Mouse (Mus musculus): Measurements from ENCODE around the gene Ugt1a8. TPM values are rescaled to one million over a fixed set of nuclear protein-coding genes. Genes with fewer than 3 reads are reported as not detected.

The Ugt1a8 gene
- polyA plus RNA-seq, 1 experiment from 2014 or later: not detected

DNA sequence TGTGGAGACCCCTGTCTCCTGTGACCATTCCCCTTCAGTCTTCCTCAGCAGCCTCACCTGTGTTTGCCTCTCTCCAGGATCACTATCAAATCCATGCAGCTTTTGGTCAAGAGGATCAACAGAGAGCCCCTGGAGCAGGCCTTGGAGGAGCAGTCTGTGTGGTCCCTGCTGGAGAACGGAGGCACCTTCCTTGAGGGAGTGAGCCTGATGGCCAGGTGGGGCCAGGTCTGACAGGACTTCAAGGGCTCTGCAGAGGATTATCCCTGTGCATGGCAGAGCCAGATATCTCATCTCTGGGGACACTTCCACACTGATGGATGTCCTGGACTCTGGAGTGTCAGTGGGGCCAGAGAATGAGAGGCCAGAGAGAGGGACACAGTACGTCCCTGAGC, 167.8 kb downstream of the Ugt1a8 start:
- Histone ChIP-seq H3K9me3 (replicated peaks) (peaks cover 25% of the 10 kb centered on the region; the same call in 1 of the 2 replicates), H3K4me3 (replicated peaks) (no peak overlapping the region), H3K27me3 (no peaks in the 10 kb centered on the region), H3K4me2 (no peak overlapping the region), H3K4me1 (replicated peaks) (peaks cover 15% of the 10 kb centered on the region), H3K9ac (no peak overlapping the region), H3K27ac (replicated peaks) (no peak overlapping the region), H3K36me3 (replicated peaks) (0 out of 2 replicates have a peak, but pooled peaks cover 5% of the 10 kb centered on the region)
- ATAC-seq (ENCODE audit: insufficient read depth): no peak
- 55% methylated on average over 2 of the region's 2 CpGs for WGBS (ENCODE audit: insufficient replicate concordance)

DNA sequence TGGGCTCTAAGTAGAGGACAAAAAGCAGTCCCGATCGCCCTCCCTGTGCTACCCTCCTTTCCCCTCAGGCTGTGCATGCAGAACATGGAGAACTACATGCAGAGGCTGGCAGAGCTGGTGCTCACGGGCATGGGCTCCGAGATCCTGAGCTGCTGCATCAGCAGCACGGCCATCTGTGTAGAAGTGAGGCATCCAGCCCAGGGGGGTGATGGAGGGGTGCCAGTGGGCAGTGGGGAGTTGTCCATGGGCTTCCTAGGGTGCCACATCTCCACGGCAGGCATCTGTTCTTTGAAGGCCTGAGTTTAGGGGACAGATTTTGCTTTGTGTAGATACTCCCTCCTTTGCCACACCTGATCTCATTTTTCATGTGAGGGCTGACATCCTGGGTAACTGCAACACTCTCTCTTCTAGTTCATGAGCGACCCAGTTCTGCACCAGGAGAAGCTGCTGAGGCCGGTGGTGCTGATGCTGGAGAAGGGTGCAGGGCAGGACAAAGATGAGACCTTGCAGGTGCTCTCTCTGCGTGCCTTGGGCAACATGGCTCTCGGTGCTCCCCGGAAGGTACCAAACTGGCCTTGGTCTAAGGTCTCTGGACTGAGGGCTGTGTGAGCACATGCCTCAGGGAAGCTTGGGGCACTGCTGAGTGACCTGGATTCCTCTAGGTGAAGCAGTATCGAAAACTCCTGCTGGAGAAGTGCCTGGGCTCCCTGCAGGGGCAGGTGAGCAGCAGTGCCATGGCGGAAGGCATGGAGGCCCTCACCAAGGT, 168.6 kb downstream of the Ugt1a8 start:
- WGBS (ENCODE audit: insufficient replicate concordance): 62% methylated on average over 13 of the region's 13 CpGs
- Histone ChIP-seq H3K9me3 (replicated peaks) (peaks cover 19% of the 10 kb centered on the region; the same call in 1 of the 2 replicates), H3K4me2 (no peak overlapping the region)

DNA sequence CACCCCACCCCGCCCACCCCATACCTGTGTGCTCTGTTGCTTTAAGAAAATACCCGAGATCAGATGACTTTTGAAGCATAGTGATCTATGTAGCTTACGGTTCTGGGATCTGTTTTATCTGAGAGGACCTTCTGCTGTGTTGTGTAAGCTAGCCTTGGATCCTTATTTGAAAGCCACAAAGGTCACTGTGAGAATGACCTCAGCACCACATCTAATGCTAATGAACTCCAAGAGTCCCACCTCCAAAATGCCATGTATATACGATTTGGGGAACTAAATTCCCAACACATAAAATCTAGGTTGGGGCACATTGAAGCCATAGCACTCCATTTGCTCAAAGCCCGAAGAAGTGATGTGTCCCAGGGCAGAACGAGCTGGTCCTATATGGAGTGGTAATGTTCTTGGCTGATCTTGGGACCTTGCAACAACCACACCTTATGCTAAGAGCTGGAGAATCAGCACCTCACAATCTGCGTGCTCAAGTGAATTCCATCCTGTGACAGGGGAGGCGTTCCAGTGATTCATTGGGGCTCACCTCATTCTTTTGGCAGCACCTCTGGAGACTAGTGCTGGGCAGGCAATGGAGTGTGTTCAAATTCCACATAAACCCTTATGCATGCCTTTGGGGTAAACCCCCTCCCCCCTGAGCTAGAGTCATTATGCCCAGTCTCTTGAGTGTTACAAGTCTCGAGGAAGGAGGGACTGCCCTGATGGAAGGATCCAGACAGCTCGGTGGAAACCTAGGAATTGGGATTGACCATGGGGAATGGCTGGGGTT, 169.5 kb downstream of the Ugt1a8 start:
- Histone ChIP-seq H3K9ac (no peak overlapping the region), H3K27me3 (no peaks in the 10 kb centered on the region), H3K4me2 (no peak overlapping the region), H3K36me3 (replicated peaks) (peaks cover 21% of the 10 kb centered on the region), H3K9me3 (replicated peaks) (peaks cover 18% of the 10 kb centered on the region; the same call in 1 of the 2 replicates), H3K4me3 (replicated peaks) (no peak overlapping the region), H3K4me1 (replicated peaks) (peaks cover 31% of the 10 kb centered on the region), H3K27ac (replicated peaks) (no peak overlapping the region)
- no peak for ATAC-seq (ENCODE audit: insufficient read depth)
- WGBS (ENCODE audit: insufficient replicate concordance): 55% methylated on average over 10 of the region's 10 CpGs

More for the DNA sequence above, 168.6 kb downstream of the Ugt1a8 start:
- no peak overlapping the region for H3K9ac ChIP-seq
- no peak overlapping the region for H3K4me3 ChIP-seq (replicated peaks)
- H3K4me1 ChIP-seq (replicated peaks): peaks cover 22% of the 10 kb centered on the region
- H3K27me3 ChIP-seq: no peaks in the 10 kb centered on the region
- peaks cover 12% of the 10 kb centered on the region for H3K36me3 ChIP-seq (replicated peaks)
- H3K27ac ChIP-seq (replicated peaks): no peak overlapping the region
- ATAC-seq (ENCODE audit: insufficient read depth): no peak

DNA sequence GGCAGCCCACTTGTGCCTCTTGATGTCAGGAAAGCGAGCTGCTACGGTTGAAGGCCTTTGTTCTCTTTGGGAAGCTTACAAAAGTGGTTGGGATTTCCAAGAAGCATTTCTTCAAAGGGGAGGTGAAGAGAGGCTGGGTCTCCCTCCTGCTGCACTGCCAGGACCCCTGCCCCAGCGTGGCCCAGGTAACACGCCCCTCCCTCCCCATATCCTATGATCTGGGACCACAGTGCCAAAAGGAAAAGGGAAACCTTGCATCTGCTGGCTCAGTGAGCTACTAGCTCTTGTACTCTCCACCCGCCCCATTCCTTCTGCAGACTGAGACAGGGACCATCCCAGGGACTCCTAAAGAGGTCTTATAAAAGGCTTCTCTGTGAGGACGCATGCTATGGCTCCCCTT, 170.1 kb downstream of the Ugt1a8 start:
- Histone ChIP-seq H3K36me3 (replicated peaks) (peaks cover 27% of the 10 kb centered on the region), H3K4me3 (replicated peaks) (no peak overlapping the region), H3K27ac (replicated peaks) (no peak overlapping the region), H3K4me1 (replicated peaks) (peaks cover 38% of the 10 kb centered on the region), H3K27me3 (no peaks in the 10 kb centered on the region), H3K9ac (no peak overlapping the region), H3K4me2 (no peak overlapping the region), H3K9me3 (replicated peaks) (peaks cover 12% of the 10 kb centered on the region; the same call in 1 of the 2 replicates)
- no peak for ATAC-seq (ENCODE audit: insufficient read depth)
- WGBS (ENCODE audit: insufficient replicate concordance): 63% methylated on average over 6 of the region's 6 CpGs

DNA sequence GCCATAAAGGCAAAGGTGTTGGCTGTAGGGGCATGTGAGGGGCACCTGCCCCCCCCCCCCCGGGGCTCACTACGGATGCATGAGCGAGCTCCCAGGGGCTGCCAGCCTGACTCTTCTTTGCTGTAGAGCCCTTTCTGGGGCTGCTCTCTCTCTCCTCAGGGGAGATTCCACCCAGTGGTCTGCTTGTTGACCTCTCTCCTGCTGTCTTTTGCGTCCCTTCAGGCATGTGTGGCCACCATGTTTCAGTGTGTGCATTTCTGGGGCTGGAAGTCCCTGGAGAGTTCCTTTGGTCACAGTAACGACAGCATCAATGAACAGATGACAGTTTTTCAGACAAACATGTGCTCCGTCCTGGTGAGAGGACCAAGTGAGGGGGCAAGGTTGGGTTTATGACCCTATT, 170.7 kb downstream of the Ugt1a8 start:
- no peak for ATAC-seq (ENCODE audit: insufficient read depth)
- H3K36me3 ChIP-seq (replicated peaks): peaks cover 33% of the 10 kb centered on the region

DNA sequence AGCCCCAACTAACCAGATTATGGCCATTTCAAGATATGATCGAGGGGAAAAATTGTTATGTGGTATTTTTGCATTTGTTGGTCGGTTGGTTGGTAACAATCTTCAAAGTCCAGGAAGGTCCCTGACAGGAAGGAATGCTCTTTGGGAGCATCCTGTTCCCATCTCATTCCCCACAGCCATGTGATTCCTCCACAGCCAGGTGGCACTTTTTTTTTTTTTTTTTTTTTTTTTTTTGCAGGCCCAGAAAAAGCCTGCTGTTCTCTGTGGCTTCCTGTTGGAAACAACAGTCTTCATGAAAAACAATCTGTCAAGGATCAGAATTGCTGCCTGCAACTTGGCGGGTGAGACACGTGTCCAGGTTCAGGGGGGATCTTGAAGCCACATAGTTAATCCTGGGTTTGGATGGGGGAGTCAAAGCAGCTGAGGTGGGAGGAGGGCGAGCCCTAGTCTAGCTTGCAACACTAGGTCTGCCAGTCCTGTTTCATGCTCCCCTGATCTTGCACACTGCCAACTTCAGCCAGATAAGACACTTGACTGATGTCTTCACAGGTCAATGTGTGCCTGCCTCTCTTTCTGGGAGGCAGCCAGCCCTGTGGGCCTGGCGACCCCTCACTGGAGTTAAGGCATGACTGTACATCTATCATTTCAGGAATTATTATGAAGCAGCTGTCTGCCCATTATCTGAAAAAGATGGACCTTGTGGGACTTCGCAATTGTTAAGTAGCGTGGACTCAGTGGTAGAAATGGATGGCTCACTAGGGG, 171.4 kb downstream of the Ugt1a8 start:
- peaks cover 44% of the 10 kb centered on the region for H3K4me1 ChIP-seq (replicated peaks)
- 0 out of 2 replicates have a peak, but pooled peaks cover 11% of the 10 kb centered on the region for H3K9me3 ChIP-seq (replicated peaks)
- H3K27me3 ChIP-seq: no peaks in the 10 kb centered on the region
- H3K9ac ChIP-seq: no peak overlapping the region
- no peak overlapping the region for H3K4me3 ChIP-seq (replicated peaks)
- H3K27ac ChIP-seq (replicated peaks): 0 out of 2 replicates have a peak overlapping the region, but pooled peaks have one; percentile 12
- 0 out of 2 replicates have a peak, but pooled peaks have one; percentile 2 for ATAC-seq (ENCODE audit: insufficient read depth)
- no peak overlapping the region for H3K4me2 ChIP-seq
- peaks cover 40% of the 10 kb centered on the region for H3K36me3 ChIP-seq (replicated peaks)
- WGBS (ENCODE audit: insufficient replicate concordance): 52% methylated on average over 8 of the region's 8 CpGs

More for the DNA sequence above, 170.7 kb downstream of the Ugt1a8 start:
- WGBS (ENCODE audit: insufficient replicate concordance): 59% methylated on average over 6 of the region's 6 CpGs
- no peak overlapping the region for H3K27ac ChIP-seq (replicated peaks)
- H3K27me3 ChIP-seq: no peaks in the 10 kb centered on the region
- H3K9me3 ChIP-seq (replicated peaks): 0 out of 2 replicates have a peak, but pooled peaks cover 11% of the 10 kb centered on the region
- H3K9ac ChIP-seq: no peak overlapping the region
- no peak overlapping the region for H3K4me3 ChIP-seq (replicated peaks)
- peaks cover 43% of the 10 kb centered on the region for H3K4me1 ChIP-seq (replicated peaks)
- H3K4me2 ChIP-seq: no peak overlapping the region

DNA sequence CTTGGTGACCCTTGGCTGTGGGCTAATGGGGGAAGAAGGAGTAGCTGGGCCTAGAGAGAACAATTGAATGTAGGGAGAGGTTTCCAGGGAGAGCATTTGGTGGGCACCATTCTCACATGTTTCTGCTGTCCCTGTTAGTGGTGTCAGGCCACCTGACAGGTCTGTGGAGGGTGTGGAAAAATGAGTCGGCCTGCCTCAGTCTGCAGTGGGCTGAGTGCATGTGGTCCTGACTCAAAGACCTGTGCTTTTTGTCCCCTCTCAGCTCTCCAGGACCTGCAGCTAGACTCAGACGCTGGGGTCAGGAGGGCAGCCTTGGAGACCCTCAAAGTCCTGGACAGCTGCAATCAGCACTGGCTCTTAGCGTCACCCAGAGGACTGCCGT, 172.0 kb downstream of the Ugt1a8 start:
- Histone ChIP-seq H3K4me3 (replicated peaks) (no peak overlapping the region), H3K9me3 (replicated peaks) (0 out of 2 replicates have a peak, but pooled peaks cover 7% of the 10 kb centered on the region), H3K36me3 (replicated peaks) (peaks cover 46% of the 10 kb centered on the region), H3K27me3 (no peaks in the 10 kb centered on the region), H3K4me1 (replicated peaks) (peaks cover 44% of the 10 kb centered on the region), H3K9ac (no peak overlapping the region), H3K27ac (replicated peaks) (peak overlapping the region; percentile 12; the same call in 1 of the 2 replicates), H3K4me2 (no peak overlapping the region)
- 65% methylated on average over 4 of the region's 4 CpGs for WGBS (ENCODE audit: insufficient replicate concordance)
- peak; percentile 4; the same call in 1 of the 2 replicates for ATAC-seq (ENCODE audit: insufficient read depth)

DNA sequence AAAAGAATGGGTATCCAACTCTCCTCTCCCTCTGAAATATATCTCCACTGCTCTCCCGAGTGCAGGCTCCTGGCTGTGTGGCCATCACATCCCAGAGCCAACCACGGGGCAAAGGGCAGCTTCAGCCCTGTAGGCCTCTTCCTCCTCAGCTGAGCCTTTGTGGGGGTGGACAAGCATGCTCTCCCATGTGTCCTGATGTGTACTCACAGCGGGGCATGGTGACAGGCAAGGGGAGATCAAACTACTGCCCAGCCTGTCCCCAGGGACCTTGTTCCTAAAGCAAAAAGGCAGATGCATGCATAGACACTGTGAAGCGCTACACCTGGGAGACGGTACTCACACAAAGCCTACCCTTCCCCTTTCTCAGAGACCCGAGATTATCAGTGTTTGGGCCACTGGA, 172.5 kb downstream of the Ugt1a8 start:
- peak; percentile 62 for ATAC-seq (ENCODE audit: insufficient read depth)
- 0 out of 2 replicates have a peak, but pooled peaks cover 3% of the 10 kb centered on the region for H3K9me3 ChIP-seq (replicated peaks)
- no peak overlapping the region for H3K4me3 ChIP-seq (replicated peaks)
- no peak overlapping the region for H3K4me2 ChIP-seq
- H3K27ac ChIP-seq (replicated peaks): peak overlapping the region; percentile 12; the same call in 1 of the 2 replicates
- peaks cover 44% of the 10 kb centered on the region for H3K4me1 ChIP-seq (replicated peaks)
- H3K9ac ChIP-seq: no peak overlapping the region
- peaks cover 51% of the 10 kb centered on the region for H3K36me3 ChIP-seq (replicated peaks)
- no peaks in the 10 kb centered on the region for H3K27me3 ChIP-seq
- 57% methylated on average over 6 of the region's 6 CpGs for WGBS (ENCODE audit: insufficient replicate concordance)

DNA sequence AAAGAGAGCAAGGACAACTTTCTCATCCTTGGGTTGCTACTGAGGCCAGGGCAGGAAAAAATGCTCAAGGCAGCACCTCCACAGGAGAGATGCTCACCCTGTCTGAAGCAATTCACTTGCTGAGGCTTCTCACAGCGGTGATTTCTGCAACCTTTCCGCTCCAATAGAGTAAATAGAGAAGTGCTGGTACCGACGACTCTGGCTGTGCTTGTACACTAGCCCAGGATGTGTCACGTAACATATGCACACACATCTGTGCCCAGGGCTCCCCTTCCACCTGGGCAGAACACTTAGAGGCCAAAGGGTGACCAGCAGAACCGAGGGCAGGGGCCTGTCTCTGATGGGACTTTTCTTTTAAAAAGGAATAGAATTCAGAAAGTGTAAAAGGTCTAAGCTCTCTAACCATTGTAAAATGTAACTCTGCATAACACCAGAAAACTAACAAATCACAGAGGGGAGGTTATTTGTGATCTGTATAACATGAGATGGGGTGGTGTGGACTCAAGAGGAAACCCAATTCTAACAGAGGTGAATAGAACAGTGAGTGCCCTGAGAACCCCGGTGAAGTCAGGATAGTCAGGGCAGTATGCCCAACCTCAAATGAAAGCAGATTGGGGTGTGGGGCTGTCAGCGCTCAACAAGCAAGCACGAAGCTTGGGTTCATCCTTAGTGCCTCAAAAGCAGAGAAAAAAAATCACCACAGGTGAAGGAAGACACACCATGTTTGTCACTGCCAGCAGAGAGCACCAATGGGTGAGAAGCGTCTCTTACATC, 173.2 kb downstream of the Ugt1a8 start:
- no peak overlapping the region for H3K4me3 ChIP-seq (replicated peaks)
- H3K36me3 ChIP-seq (replicated peaks): peaks cover 58% of the 10 kb centered on the region
- H3K4me2 ChIP-seq: no peak overlapping the region
- no peaks in the 10 kb centered on the region for H3K27me3 ChIP-seq
- ATAC-seq (ENCODE audit: insufficient read depth): peak; percentile 8; the same call in 1 of the 2 replicates
- no peaks in the 10 kb centered on the region for H3K9me3 ChIP-seq (replicated peaks)
- peak overlapping the region; percentile 12 for H3K27ac ChIP-seq (replicated peaks)
- H3K9ac ChIP-seq: no peak overlapping the region
- 69% methylated on average over 10 of the region's 10 CpGs for WGBS (ENCODE audit: insufficient replicate concordance)
- H3K4me1 ChIP-seq (replicated peaks): peaks cover 44% of the 10 kb centered on the region

DNA sequence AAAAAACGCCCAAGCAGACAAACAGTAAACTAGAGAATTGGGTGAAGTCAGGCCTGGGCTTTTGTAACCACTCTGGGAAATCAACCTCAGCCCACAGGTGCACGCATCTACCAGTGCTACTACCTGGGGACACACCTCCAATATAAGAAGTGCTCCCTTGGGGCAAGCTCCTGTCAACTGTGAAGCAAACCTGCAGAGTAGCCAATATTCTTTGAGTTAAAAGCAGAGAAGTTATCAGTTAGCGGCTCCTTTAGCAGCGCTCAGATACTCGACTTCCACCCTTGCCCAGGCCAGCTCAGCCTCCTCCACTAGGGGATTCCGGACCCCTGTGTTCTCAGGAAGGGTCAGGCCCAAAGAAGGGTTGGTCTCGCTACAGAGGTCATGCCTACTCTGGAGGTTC, 174.1 kb downstream of the Ugt1a8 start:
- Histone ChIP-seq H3K36me3 (replicated peaks) (peaks cover 67% of the 10 kb centered on the region), H3K4me3 (replicated peaks) (no peak overlapping the region), H3K27ac (replicated peaks) (no peak overlapping the region), H3K9me3 (replicated peaks) (no peaks in the 10 kb centered on the region), H3K4me2 (no peak overlapping the region), H3K27me3 (no peaks in the 10 kb centered on the region), H3K4me1 (replicated peaks) (peaks cover 44% of the 10 kb centered on the region), H3K9ac (no peak overlapping the region)
- no peak for ATAC-seq (ENCODE audit: insufficient read depth)
- WGBS (ENCODE audit: insufficient replicate concordance): 71% methylated on average over 7 of the region's 7 CpGs
